Mouse (Mus musculus) lung, postnatal 0 days (tissue): ENCODE results near the gene Fam83d.

Experiments
- CTCF ChIP-seq: IDR thresholded peaks from 2 replicates; pipeline ENCODE4 v1.5.1; 2016; ENCODE audit warnings: antibody characterized with exemption, mild to moderate bottlenecking
- EP300 ChIP-seq: IDR thresholded peaks from 2 replicates; pipeline ENCODE4 v1.6.1; 2016; ENCODE audit warnings: antibody characterized with exemption, mild to moderate bottlenecking, control low read depth

DNA sequence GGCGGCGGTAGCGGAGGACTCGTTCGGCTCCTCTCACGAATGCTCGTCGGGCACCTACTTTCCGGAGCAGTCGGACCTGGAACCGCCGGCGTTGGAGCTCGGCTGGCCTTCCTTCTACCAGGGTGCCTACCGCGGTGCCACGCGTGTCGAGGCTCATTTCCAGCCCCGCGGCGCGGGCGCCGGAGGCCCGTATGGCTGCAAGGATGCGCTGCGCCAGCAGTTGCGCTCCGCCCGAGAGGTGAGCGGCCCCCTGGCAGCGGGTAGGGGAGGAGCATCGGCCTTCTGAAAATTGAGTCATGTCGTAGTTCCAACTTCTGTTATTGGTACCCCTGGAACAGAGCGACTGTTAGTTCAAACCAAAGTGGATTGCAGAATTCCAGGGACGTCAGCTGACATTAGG is 457 bp downstream of the Fam83d start:
- TF ChIP-seq CTCF (no peak), EP300 (no peak)
